Mouse (Mus musculus): ENCODE measurements around the gene Tff3.

Tff3 gene

GRCm38 (mm10) chr17:31134913-31135312 is 5.5 kb upstream of the Tff3 start:
- POLR2A ChIA-PET: no interaction called here
- CTCF ChIA-PET: interaction anchor here in 2 of 4 experiments (0.5 to 2.3 kb wide), 5 partner anchors 13 to 162 kb away, joined by 3 to 7 read pairs (median 3); no protein-coding TSS in a partner anchor

GRCm38 (mm10) chr17:31133776-31134175 is 4.3 kb upstream of the Tff3 start:
- POLR2A ChIA-PET: no interaction called here

GRCm38 (mm10) chr17:31131269-31131821 is 1.9 kb upstream of the Tff3 start:
- POLR2A ChIA-PET: no interaction called here
- CTCF ChIA-PET: interaction anchor here in 2 of 4 experiments (1.0 to 1.9 kb wide), 3 partner anchors 9 to 12 kb away, joined by 3 to 5 read pairs (median 4); no protein-coding TSS in a partner anchor

More at GRCm38 (mm10) chr17:31133776-31134175, 4.3 kb upstream of the Tff3 start:
- CTCF ChIA-PET: interaction anchor here in 1 of 4 experiments (1.0 to 2.3 kb wide), 2 partner anchors 12 to 117 kb away, joined by 3 to 7 read pairs; no protein-coding TSS in a partner anchor

GRCm38 (mm10) chr17:31128708-31129318 is 633 bp downstream of the Tff3 start:
- POLR2A ChIA-PET: interaction anchor here in 3 of 4 experiments (0.5 to 0.7 kb wide), 3 partner anchors 132 to 419 kb away, joined by 4 to 8 read pairs (median 5); no protein-coding TSS in a partner anchor
- CTCF ChIA-PET: interaction anchor here in 3 of 4 experiments (0.9 to 2.6 kb wide), 3 partner anchors 9 kb away, joined by 4 to 5 read pairs (median 4); no protein-coding TSS in a partner anchor

- POLR2A ChIA-PET: interaction anchor here in 1 of 4 experiments (0.6 kb wide), 1 partner anchor 34 kb away, joined by 8 read pairs; no protein-coding TSS in a partner anchor
- CTCF ChIA-PET: interaction anchor here (0.6 to 1.9 kb wide), 9 partner anchors 12 to 1387 kb away, joined by 3 to 18 read pairs (median 3); no protein-coding TSS in a partner anchor
Measured at GRCm38 (mm10) chr17:31125548-31126266, 3.7 kb downstream of the Tff3 start.

- ChIA-PET POLR2A (interaction anchor here in 3 of 4 experiments (0.6 to 1.7 kb wide), 6 partner anchors 10 to 543 kb away, joined by 3 to 5 read pairs (median 3); no protein-coding TSS in a partner anchor), CTCF (interaction anchor here (0.5 to 7.3 kb wide), 66 partner anchors 9 to 1069 kb away, joined by 3 to 79 read pairs (median 4); partner anchors contain the start of genes Abcg1 (in 1 of the 4) and Rsph1 (in 1 of the 4))
Measured at GRCm38 (mm10) chr17:31121975-31122374, 7.5 kb downstream of the Tff3 start.

- ChIA-PET CTCF (interaction anchor here (0.5 to 7.3 kb wide), 62 partner anchors 8 to 852 kb away, joined by 3 to 79 read pairs (median 4); partner anchors contain the start of genes Abcg1 (in 2 of the 4) and Tff3 (in 1 of the 4)), POLR2A (interaction anchor here (0.5 to 1.6 kb wide), 10 partner anchors 27 to 908 kb away, joined by 3 to 5 read pairs (median 3); no protein-coding TSS in a partner anchor)
Measured at GRCm38 (mm10) chr17:31119429-31119828, 10.0 kb downstream of the Tff3 start.

GRCm38 (mm10) chr17:31117946-31118345 is 11.5 kb downstream of the Tff3 start:
- ChIA-PET CTCF (interaction anchor here (0.5 to 7.3 kb wide), 30 partner anchors 9 to 240 kb away, joined by 3 to 79 read pairs (median 3); partner anchors contain the start of gene Abcg1 (in 2 of the 4)), POLR2A (interaction anchor here in 3 of 4 experiments (0.6 to 1.6 kb wide), 7 partner anchors 9 to 490 kb away, joined by 3 to 4 read pairs (median 4); no protein-coding TSS in a partner anchor)

- CTCF ChIA-PET: interaction anchor here in 1 of 4 experiments (1.6 to 7.3 kb wide), 2 partner anchors 70 to 97 kb away, joined by 3 to 79 read pairs; no protein-coding TSS in a partner anchor
- POLR2A ChIA-PET: interaction anchor here in 2 of 4 experiments (1.0 to 1.5 kb wide), 3 partner anchors 47 to 59 kb away, joined by 3 to 5 read pairs (median 4); partner anchors contain the start of gene Abcg1 (in 1 of the 2)
Measured at GRCm38 (mm10) chr17:31116063-31116462, 13.4 kb downstream of the Tff3 start.

- CTCF ChIA-PET: interaction anchor here in 3 of 4 experiments (0.5 to 1.6 kb wide), 5 partner anchors 9 to 218 kb away, joined by 3 to 10 read pairs (median 3); no protein-coding TSS in a partner anchor
- POLR2A ChIA-PET: interaction anchor here in 3 of 4 experiments (0.5 to 1.1 kb wide), 7 partner anchors 10 to 190 kb away, joined by 3 to 5 read pairs (median 3); partner anchors contain the start of gene Abcg1 (in 1 of the 3)
Measured at GRCm38 (mm10) chr17:31113191-31113856, 16.1 kb downstream of the Tff3 start.

GRCm38 (mm10) chr17:31108388-31108787 is 21.1 kb downstream of the Tff3 start:
- ChIA-PET CTCF (interaction anchor here in 3 of 4 experiments (1.1 to 2.2 kb wide), 7 partner anchors 10 to 146 kb away, joined by 3 to 7 read pairs (median 4); partner anchors contain the start of gene Abcg1 (in 1 of the 3)), POLR2A (interaction anchor here in 1 of 4 experiments (0.6 kb wide), 1 partner anchor 9 kb away, joined by 3 read pairs; no protein-coding TSS in a partner anchor)

- POLR2A ChIA-PET: interaction anchor here in 1 of 4 experiments (1.2 kb wide), 1 partner anchor 10 kb away, joined by 3 read pairs; no protein-coding TSS in a partner anchor
- CTCF ChIA-PET: no interaction called here
Measured at GRCm38 (mm10) chr17:31103823-31104222, 25.6 kb downstream of the Tff3 start.

- CTCF ChIA-PET: interaction anchor here in 1 of 4 experiments (0.9 kb wide), 1 partner anchor 45 kb away, joined by 3 read pairs; the partner anchor contains the start of gene Abcg1
Measured at GRCm38 (mm10) chr17:31103007-31103570, 26.4 kb downstream of the Tff3 start.

GRCm38 (mm10) chr17:31098788-31099187 is 30.7 kb downstream of the Tff3 start:
- ChIA-PET CTCF (no interaction called here), POLR2A (no interaction called here)

More at GRCm38 (mm10) chr17:31103007-31103570, 26.4 kb downstream of the Tff3 start:
- POLR2A ChIA-PET: interaction anchor here in 2 of 4 experiments (1.0 to 1.2 kb wide), 2 partner anchors 9 to 10 kb away, joined by 3 read pairs; no protein-coding TSS in a partner anchor

- CTCF ChIA-PET: no interaction called here
- POLR2A ChIA-PET: interaction anchor here in 1 of 4 experiments (0.6 kb wide), 1 partner anchor 16 kb away, joined by 5 read pairs; no protein-coding TSS in a partner anchor
Measured at GRCm38 (mm10) chr17:31096893-31097292, 32.6 kb downstream of the Tff3 start.

- POLR2A ChIA-PET: interaction anchor here in 2 of 4 experiments (0.6 kb wide), 2 partner anchors 11 to 1187 kb away, joined by 3 to 4 read pairs; no protein-coding TSS in a partner anchor
- CTCF ChIA-PET: interaction anchor here in 1 of 4 experiments (0.5 kb wide), 1 partner anchor 282 kb away, joined by 3 read pairs; no protein-coding TSS in a partner anchor
Measured at GRCm38 (mm10) chr17:31095570-31095969, 33.9 kb downstream of the Tff3 start.

GRCm38 (mm10) chr17:31094781-31095180 is 34.7 kb downstream of the Tff3 start:
- ChIA-PET POLR2A (interaction anchor here in 3 of 4 experiments (0.5 to 0.7 kb wide), 5 partner anchors 10 to 1188 kb away, joined by 3 to 4 read pairs (median 3); no protein-coding TSS in a partner anchor), CTCF (interaction anchor here in 1 of 4 experiments (0.5 kb wide), 1 partner anchor 283 kb away, joined by 3 read pairs; no protein-coding TSS in a partner anchor)

Measured in embryonic stem cell, embryonic (primary cell).